Comparison of ENCODE assay signal across 15 mouse cellular contexts in genomic region chrX:60896296-60896695, GRCm38 (mm10). TPM values are rescaled to one million over a fixed set of nuclear protein-coding genes. Genes with fewer than 3 reads are reported as not detected.
DNase-seq lines count a peak whose midpoint lies in the region; ATAC-seq and TF ChIP-seq lines count a peak whose summit lies in the region.
"Had no signal": no experiment of that assay in that cellular context is flagged by ENCODE, and none has a peak within 500 bp of the region (broad histone marks: within the 10 kb centered on the region; RNA-seq: fewer than 3 reads in every experiment).

No protein-coding gene starts in this region.

- H3K9me3 ChIP-seq in heart, embryonic 16.5 days (replicated peaks; ENCODE audit: control insufficient read depth, low read length) = no peaks in the 10 kb centered on the region
- no peaks in the 10 kb centered on the region for H3K9me3 ChIP-seq in forebrain, embryonic 16.5 days (ENCODE audit: control insufficient read depth, low read length)
- H3K9me3 ChIP-seq in midbrain, embryonic 15.5 days = no peaks in the 10 kb centered on the region
- H3K9me3 ChIP-seq: hindbrain, embryonic 15.5 days had no signal

- no peak overlapping the region; the same call in 1 of the 2 replicates for H3K4me3 ChIP-seq in heart, embryonic 16.5 days (ENCODE audit: low read length)
- no peak overlapping the region for H3K4me3 ChIP-seq in heart, adult 2 months
- H3K4me3 ChIP-seq in forebrain, embryonic 16.5 days (replicated peaks; ENCODE audit: low read length) = no peak overlapping the region
- no peak overlapping the region for H3K4me3 ChIP-seq in midbrain, embryonic 15.5 days
- H3K4me3 ChIP-seq: erythroblast, embryonic 14.5 days; hindbrain, embryonic 15.5 days had no signal

- H3K4me2 ChIP-seq in heart, embryonic 16.5 days (ENCODE audit: low read depth, low read length) = peak overlapping the region; percentile 8; the same call in 1 of the 2 replicates
- H3K4me2 ChIP-seq in forebrain, embryonic 16.5 days (ENCODE audit: low read length) = no peak overlapping the region; the same call in 1 of the 2 replicates
- H3K4me2 ChIP-seq in midbrain, embryonic 15.5 days = 0 out of 2 replicates have a peak overlapping the region, but pooled peaks have one; percentile 13

- peaks cover 54% of the 10 kb centered on the region for H3K27me3 ChIP-seq in heart, embryonic 16.5 days (ENCODE audit: control insufficient read depth, insufficient read depth, low read length)
- peaks cover 27% of the 10 kb centered on the region for H3K27me3 ChIP-seq in heart, adult 2 months (ENCODE audit: control insufficient read depth, insufficient read depth, low read length)
- H3K27me3 ChIP-seq in forebrain, embryonic 16.5 days (replicated peaks; ENCODE audit: control insufficient read depth, insufficient read depth, low read length) = no peaks in the 10 kb centered on the region; the same call in 1 of the 2 replicates
- H3K27me3 ChIP-seq in midbrain, embryonic 15.5 days (replicated peaks) = peaks cover 9% of the 10 kb centered on the region

- intact Hi-C loops in heart, adult 2 months (cut with DNase I) = no loop called here

- TF ChIP-seq CTCF in heart, adult 2 months (IDR thresholded peaks at IDR 0.05) = no peak

- DNase-seq in heart, adult 2 months = no peak
- peak; percentile 48 for DNase-seq in embryo, embryonic 11 days
- no peak for DNase-seq in left cerebral cortex, adult 18-20 months (ENCODE audit: low spot score in 2 of 2)
- DNase-seq: cerebellum, postnatal 36 days; liver; thymus, adult 18-20 months had no signal

- TF ChIP-seq EP300 in heart, adult 2 months (IDR thresholded peaks at IDR 0.05; ENCODE audit: insufficient read depth, low read depth, low read length) = no peak

- H3K4me1 ChIP-seq in heart, embryonic 16.5 days (ENCODE audit: control insufficient read depth, insufficient read depth, low read length) = no peaks in the 10 kb centered on the region
- H3K4me1 ChIP-seq in heart, adult 2 months (ENCODE audit: control insufficient read depth, insufficient read depth, low read length) = no peaks in the 10 kb centered on the region
- peaks cover 24% of the 10 kb centered on the region for H3K4me1 ChIP-seq in forebrain, embryonic 16.5 days (replicated peaks; ENCODE audit: control insufficient read depth, insufficient read depth, low read length)
- H3K4me1 ChIP-seq in midbrain, embryonic 15.5 days = peaks cover 17% of the 10 kb centered on the region; the same call in 1 of the 2 replicates

- no peak for TF ChIP-seq POLR2A in heart, adult 2 months (IDR thresholded peaks at IDR 0.05; ENCODE audit: insufficient read depth, low read depth, low read length)

- 13% methylated on average over 13 of the region's 13 CpGs for WGBS in heart, embryonic 16.5 days
- 17% methylated on average over 13 of the region's 13 CpGs for WGBS in heart, adult 2 months
- WGBS in forebrain, embryonic 16.5 days = 21% methylated on average over 12 of the region's 13 CpGs
- 19% methylated on average over 13 of the region's 13 CpGs for WGBS in midbrain, embryonic 15.5 days

- no peak for ATAC-seq in heart, embryonic 16.5 days (replicated peaks; ENCODE audit: extremely low read depth, insufficient read depth, low FRiP score)
- 0 out of 2 replicates have a peak, but pooled peaks have one; percentile 11 for ATAC-seq in forebrain, embryonic 16.5 days
- ATAC-seq in midbrain, embryonic 15.5 days (replicated peaks) = no peak
- no peak for ATAC-seq in CD4-positive, CD25-positive, alpha-beta regulatory T cell, adult 4 months

- no peak overlapping the region for H3K27ac ChIP-seq in heart, embryonic 16.5 days (ENCODE audit: low read length)
- no peak overlapping the region for H3K27ac ChIP-seq in heart, adult 2 months
- no peak overlapping the region for H3K27ac ChIP-seq in forebrain, embryonic 16.5 days (ENCODE audit: low read length)
- no peak overlapping the region for H3K27ac ChIP-seq in midbrain, embryonic 15.5 days
- H3K27ac ChIP-seq: hindbrain, embryonic 15.5 days; kidney, postnatal 0 days had no signal

- H3K79me2 ChIP-seq in heart, adult 2 months (replicated peaks; ENCODE audit: control insufficient read depth, insufficient read depth, low read length) = no peaks in the 10 kb centered on the region

- no peak overlapping the region for H3K9ac ChIP-seq in heart, embryonic 16.5 days (ENCODE audit: low read length)
- no peak overlapping the region for H3K9ac ChIP-seq in heart, adult 2 months (ENCODE audit: low read depth, low read length)
- no peak overlapping the region for H3K9ac ChIP-seq in forebrain, embryonic 16.5 days (replicated peaks; ENCODE audit: low read depth, low read length)
- no peak overlapping the region for H3K9ac ChIP-seq in midbrain, embryonic 15.5 days
- H3K9ac ChIP-seq: hindbrain, embryonic 15.5 days had no signal

- no peaks in the 10 kb centered on the region for H3K36me3 ChIP-seq in heart, embryonic 16.5 days (ENCODE audit: control insufficient read depth, insufficient read depth)
- no peaks in the 10 kb centered on the region for H3K36me3 ChIP-seq in heart, adult 2 months (ENCODE audit: control insufficient read depth, insufficient read depth, low read length)
- H3K36me3 ChIP-seq in forebrain, embryonic 16.5 days (ENCODE audit: control insufficient read depth, insufficient read depth) = no peaks in the 10 kb centered on the region
- no peaks in the 10 kb centered on the region for H3K36me3 ChIP-seq in midbrain, embryonic 15.5 days (replicated peaks)
- H3K36me3 ChIP-seq: hindbrain, embryonic 15.5 days had no signal

RNA-seq across cellular contexts. Expression of gene Sox3, which starts 3.1 kb away (rescaled TPM):
- 0.07 TPM in 1 of 2 replicates, not detected in the other for polyA plus RNA-seq in heart, embryonic 16.5 days (2015; fragmentation: Nextera tagmentation; extraction: Ambion mirVana)
- total RNA-seq in heart, adult 2 months (2021) = not detected
- polyA plus RNA-seq in heart, adult 2 months (2012; rRNA removed) = not detected in 2 replicates
- polyA plus RNA-seq in forebrain, embryonic 16.5 days (2015; fragmentation: Nextera tagmentation; extraction: Ambion mirVana) = 1.9 and 2.4 TPM in 2 replicates
- 1.9 TPM in 2 replicates for polyA plus RNA-seq in midbrain, embryonic 15.5 days (2015; fragmentation: Nextera tagmentation; extraction: Ambion mirVana)
- 1 to 10 TPM; 1.3 to 1.4 TPM for total RNA-seq in left cerebral cortex, adult 18-20 months (2021)
- polyA plus RNA-seq in CD4-positive, CD25-positive, alpha-beta regulatory T cell, adult 4 months (2017; shearing (Covaris generic)) = not detected
- total RNA-seq: gastrocnemius, adult 8-10 months had no signal
- polyA plus RNA-seq: erythroblast, embryonic 14.5 days; kidney, postnatal 0 days; lung, embryonic 16.5 days had no signal
